Mouse (Mus musculus): Measurements from ENCODE around the gene Rif1.

DNA sequence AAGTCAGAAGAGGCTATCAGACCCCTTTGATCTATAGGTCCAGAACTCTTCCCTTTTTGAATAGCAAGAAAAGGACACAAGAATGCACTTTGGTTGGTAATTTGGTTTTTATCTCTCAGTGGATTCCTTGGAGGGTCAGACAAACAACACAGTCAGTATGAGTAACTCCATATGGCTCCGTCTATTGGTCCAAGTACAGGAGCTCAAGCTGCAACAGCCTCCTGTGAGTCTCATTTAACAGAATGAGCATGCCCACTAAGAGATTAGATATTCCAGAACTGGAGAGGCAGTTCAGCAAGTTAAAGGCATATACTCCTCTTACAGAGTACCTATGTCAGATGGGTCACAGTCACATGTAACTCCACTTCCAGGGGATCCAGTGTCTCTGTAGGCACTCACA, 15.5 kb upstream of the Rif1 start:
- TF ChIP-seq CTCF (IDR thresholded peaks at IDR 0.05; ENCODE audit: low read depth), result no peak
- no peak for TF ChIP-seq EP300 (IDR thresholded peaks at IDR 0.05; ENCODE audit: low read depth)

All from heart, postnatal 0 days (tissue).